Mouse (Mus musculus): ENCODE measurements around the gene Ccdc81. TPM values are rescaled to one million over a fixed set of nuclear protein-coding genes. Genes with fewer than 3 reads are reported as not detected.

Ccdc81 gene
- total RNA-seq, 4 experiments from 2014 or later, result 0.46 to 0.79 (median 0.60) TPM

Other genes starting within 250 kb of the Ccdc81 start
- 100 to 1,000 TPM in 2 of 4 experiments, 10 to 100 TPM in 2; 77.0 to 100 (median 90.0) TPM for gene Hikeshi, start 37.6 kb upstream of the Ccdc81 start, total RNA-seq (2022)
- 10 to 100 TPM; 22.0 to 28.6 (median 25.5) TPM for gene Eed, start 77.4 kb upstream of the Ccdc81 start, total RNA-seq (2022)
- gene Picalm, start 226.6 kb upstream of the Ccdc81 start, total RNA-seq (2022), result 100 to 1,000 TPM; 138 to 157 (median 147) TPM